In genomic region chrX:94060751-94061150, GRCm38 (mm10) we compare ENCODE assay signal across 15 mouse cellular contexts.
DNase-seq lines count a peak whose midpoint lies in the region; ATAC-seq and TF ChIP-seq lines count a peak whose summit lies in the region.
"Had no signal": no experiment of that assay in that cellular context is flagged by ENCODE, and none has a peak within 500 bp of the region (broad histone marks: within the 10 kb centered on the region; RNA-seq: fewer than 3 reads in every experiment).

No protein-coding gene starts in this region.

- dilution Hi-C loops in CH12.LX (cut with MboI; ENCODE audit: extremely low pct_ligation_motif_present, extremely low pct_unique_long_range_greater_than_20kb, low sequenced_read_pairs): no loop called here

- in situ Hi-C loops in CH12.LX (cut with MboI; ENCODE audit: low pct_ligation_motif_present, low pct_unique_long_range_greater_than_20kb, low sequenced_read_pairs): no loop called here

- no peaks in the 10 kb centered on the region for H3K79me2 ChIP-seq in CH12.LX (replicated peaks; ENCODE audit: control insufficient read depth, extremely low read depth, insufficient read depth, poor library complexity, severe bottlenecking)

- no peak for TF ChIP-seq EP300 in CH12.LX (IDR thresholded peaks at IDR 0.05; ENCODE audit: low read length)

- no peaks in the 10 kb centered on the region for H3K4me1 ChIP-seq in limb, embryonic 14.5 days (ENCODE audit: control insufficient read depth, insufficient read depth, low read length)
- no peaks in the 10 kb centered on the region for H3K4me1 ChIP-seq in limb, embryonic 10.5 days
- H3K4me1 ChIP-seq in CH12.LX (ENCODE audit: control insufficient read depth in 1 of 2, insufficient read depth in 2 of 2): 0 out of 4 replicates have a peak, but pooled peaks cover 0 to 5% of the 10 kb centered on the region in 2 experiments
- H3K4me1 ChIP-seq in limb, embryonic 15.5 days: no peaks in the 10 kb centered on the region
- H3K4me1 ChIP-seq: forebrain, embryonic 12.5 days; neural tube, embryonic 13.5 days had no signal

- DNase-seq in heart, adult 11 months: peak; percentile 56
- DNase-seq in heart, postnatal 14 days: no peak
- DNase-seq in limb, embryonic 14.5 days (ENCODE audit: low spot score): no peak
- no peak for DNase-seq in limb, embryonic 10.5 days (ENCODE audit: low spot score)
- DNase-seq in CH12.LX (ENCODE audit: extremely low read depth): no peak
- DNase-seq in urinary bladder, postnatal 10 days (ENCODE audit: low spot score): no peak
- DNase-seq in left cerebral cortex, adult 2 months (ENCODE audit: extremely low spot score in 1 of 2, low spot score in 2 of 2): no peak
- DNase-seq: B cell, adult 2 months; cerebellum, adult 9-10 months; gastrocnemius, postnatal 10 days; kidney, adult 11 months had no signal

- no peaks in the 10 kb centered on the region for H3K36me3 ChIP-seq in limb, embryonic 14.5 days (ENCODE audit: control insufficient read depth, insufficient read depth, low read length)
- H3K36me3 ChIP-seq in limb, embryonic 10.5 days: no peaks in the 10 kb centered on the region
- H3K36me3 ChIP-seq in CH12.LX (replicated peaks in 1 of 2; ENCODE audit: control insufficient read depth in 1 of 2, insufficient read depth in 1 of 2, low read length in 1 of 2): no peaks in the 10 kb centered on the region
- H3K36me3 ChIP-seq in limb, embryonic 15.5 days: no peaks in the 10 kb centered on the region
- H3K36me3 ChIP-seq: forebrain, embryonic 12.5 days; neural tube, embryonic 13.5 days had no signal

- 0 out of 2 replicates have a peak, but pooled peaks cover 4% of the 10 kb centered on the region for H3K27me3 ChIP-seq in limb, embryonic 14.5 days (ENCODE audit: control insufficient read depth, insufficient read depth, low read length)
- H3K27me3 ChIP-seq in limb, embryonic 10.5 days (ENCODE audit: low read depth, poor library complexity, severe bottlenecking): peaks cover 86% of the 10 kb centered on the region
- no peaks in the 10 kb centered on the region for H3K27me3 ChIP-seq in CH12.LX (replicated peaks)
- H3K27me3 ChIP-seq in limb, embryonic 15.5 days: peaks cover 16% of the 10 kb centered on the region

- TF ChIP-seq CTCF in CH12.LX (conservative IDR thresholded peaks at IDR 0.05 in 1 of 2, IDR thresholded peaks at IDR 0.05 in 1 of 2; ENCODE audit: low read depth in 2 of 2, low read length in 2 of 2): no peak
- no peak for TF ChIP-seq CTCF in left cerebral cortex, adult 2 months (IDR thresholded peaks at IDR 0.05)

- TF ChIP-seq RAD21 in CH12.LX (IDR thresholded peaks at IDR 0.05; ENCODE audit: low read depth, low read length): no peak

- intact Hi-C loops in heart, postnatal 14 days (cut with DNase I): no loop called here
- intact Hi-C loops in left cerebral cortex, adult 2 months (cut with DNase I): no loop called here

- no peak overlapping the region for H3K4me3 ChIP-seq in limb, embryonic 14.5 days (replicated peaks; ENCODE audit: low read length)
- no peak overlapping the region for H3K4me3 ChIP-seq in limb, embryonic 10.5 days
- no peak overlapping the region for H3K4me3 ChIP-seq in CH12.LX (replicated peaks in 1 of 3; ENCODE audit: low read depth in 2 of 3, low read length in 2 of 3, poor library complexity in 1 of 3)
- no peak overlapping the region for H3K4me3 ChIP-seq in limb, embryonic 15.5 days
- H3K4me3 ChIP-seq in left cerebral cortex, adult 2 months: no peak overlapping the region
- H3K4me3 ChIP-seq: forebrain, embryonic 12.5 days; neural tube, embryonic 13.5 days had no signal

- H3K27ac ChIP-seq in limb, embryonic 14.5 days (replicated peaks; ENCODE audit: low read depth, low read length): 0 out of 2 replicates have a peak overlapping the region, but pooled peaks have one; percentile 38
- no peak overlapping the region for H3K27ac ChIP-seq in limb, embryonic 10.5 days
- H3K27ac ChIP-seq in CH12.LX (ENCODE audit: insufficient read depth, low read depth): no peak overlapping the region
- peak overlapping the region; percentile 54; the same call in 1 of the 2 replicates for H3K27ac ChIP-seq in limb, embryonic 15.5 days
- H3K27ac ChIP-seq in left cerebral cortex, adult 2 months: no peak overlapping the region
- H3K27ac ChIP-seq: forebrain, embryonic 12.5 days; neural tube, embryonic 13.5 days had no signal

- ATAC-seq in limb, embryonic 14.5 days (ENCODE audit: low FRiP score, low read depth): no peak
- no peak for ATAC-seq in limb, embryonic 15.5 days (ENCODE audit: insufficient number of reproducible peaks, low FRiP score, low TSS enrichment, low read depth)
- ATAC-seq: midbrain, embryonic 16.5 days had no signal

- H3K9ac ChIP-seq in limb, embryonic 14.5 days (ENCODE audit: low read depth, low read length, severe bottlenecking): no peak overlapping the region
- no peak overlapping the region for H3K9ac ChIP-seq in CH12.LX (ENCODE audit: insufficient read depth, low read depth)
- H3K9ac ChIP-seq in limb, embryonic 15.5 days: no peak overlapping the region
- H3K9ac ChIP-seq: forebrain, embryonic 12.5 days; neural tube, embryonic 13.5 days had no signal

- 67% methylated on average over 8 of the region's 8 CpGs for WGBS in limb, embryonic 14.5 days
- 85% methylated on average over 8 of the region's 8 CpGs for WGBS in limb, embryonic 10.5 days
- WGBS in limb, embryonic 15.5 days: 60% methylated on average over 8 of the region's 8 CpGs

- H3K9me3 ChIP-seq in limb, embryonic 14.5 days (ENCODE audit: control insufficient read depth, low read length): no peaks in the 10 kb centered on the region
- no peaks in the 10 kb centered on the region for H3K9me3 ChIP-seq in limb, embryonic 10.5 days (replicated peaks)
- H3K9me3 ChIP-seq in CH12.LX (replicated peaks; ENCODE audit: low read length): no peaks in the 10 kb centered on the region
- H3K9me3 ChIP-seq in limb, embryonic 15.5 days: no peaks in the 10 kb centered on the region
- H3K9me3 ChIP-seq: forebrain, embryonic 12.5 days; neural tube, embryonic 13.5 days had no signal

- no peak for TF ChIP-seq POLR2A in limb, embryonic 14.5 days (IDR thresholded peaks at IDR 0.05; ENCODE audit: borderline replicate concordance, extremely low read depth, insufficient read depth, insufficient read length)
- no peak for TF ChIP-seq POLR2A in CH12.LX (IDR thresholded peaks at IDR 0.05; ENCODE audit: low read depth, low read length)

- no peak overlapping the region for H3K4me2 ChIP-seq in limb, embryonic 14.5 days (replicated peaks; ENCODE audit: low read depth, low read length, severe bottlenecking)
- H3K4me2 ChIP-seq in CH12.LX (ENCODE audit: insufficient read depth, low read depth, poor library complexity, severe bottlenecking): peak overlapping the region; percentile 64
- no peak overlapping the region for H3K4me2 ChIP-seq in limb, embryonic 15.5 days
- H3K4me2 ChIP-seq: forebrain, embryonic 12.5 days; neural tube, embryonic 13.5 days had no signal

TF ChIP-seq in CH12.LX, 34 proteins besides CTCF, POLR2A, EP300 and RAD21:
- TF ChIP-seq JUN (IDR thresholded peaks at IDR 0.05; ENCODE audit: insufficient read depth, low read depth, low read length): no peak
- no peak for TF ChIP-seq ZC3H11A (IDR thresholded peaks at IDR 0.05; ENCODE audit: low read depth, low read length)
- no peak for TF ChIP-seq HCFC1 (IDR thresholded peaks at IDR 0.05; ENCODE audit: low read depth, low read length)
- TF ChIP-seq MXI1 (IDR thresholded peaks at IDR 0.05; ENCODE audit: low read depth, low read length): no peak
- TF ChIP-seq IRF4 (IDR thresholded peaks at IDR 0.05; ENCODE audit: low read depth, low read length): no peak
- no peak for TF ChIP-seq POLR2AphosphoS2 (IDR thresholded peaks at IDR 0.05; ENCODE audit: low read depth, low read length)
- no peak for TF ChIP-seq PAX5 (IDR thresholded peaks at IDR 0.05; ENCODE audit: low read length)
- TF ChIP-seq USF1 (IDR thresholded peaks at IDR 0.05; ENCODE audit: low read depth, low read length): no peak
TF ChIP-seq in CH12.LX: peak in this region for 0.

Comparison
In these comparisons a context has a peak if more than half of its experiments do, and no peak if none do; other contexts are left out.
1. H3K27ac ChIP-seq: peak in limb, embryonic 14.5 days (single experiment) and limb, embryonic 15.5 days (single experiment); none in limb, embryonic 10.5 days (single experiment), CH12.LX (single experiment) and left cerebral cortex, adult 2 months (single experiment).